Mouse (Mus musculus): ENCODE data around the gene Saa1. TPM values are rescaled to one million over a fixed set of nuclear protein-coding genes. Genes with fewer than 3 reads are reported as not detected.

Saa1 gene
- polyA plus RNA-seq, 1 experiment from 2014 or later, result 0.56 TPM

DNA sequence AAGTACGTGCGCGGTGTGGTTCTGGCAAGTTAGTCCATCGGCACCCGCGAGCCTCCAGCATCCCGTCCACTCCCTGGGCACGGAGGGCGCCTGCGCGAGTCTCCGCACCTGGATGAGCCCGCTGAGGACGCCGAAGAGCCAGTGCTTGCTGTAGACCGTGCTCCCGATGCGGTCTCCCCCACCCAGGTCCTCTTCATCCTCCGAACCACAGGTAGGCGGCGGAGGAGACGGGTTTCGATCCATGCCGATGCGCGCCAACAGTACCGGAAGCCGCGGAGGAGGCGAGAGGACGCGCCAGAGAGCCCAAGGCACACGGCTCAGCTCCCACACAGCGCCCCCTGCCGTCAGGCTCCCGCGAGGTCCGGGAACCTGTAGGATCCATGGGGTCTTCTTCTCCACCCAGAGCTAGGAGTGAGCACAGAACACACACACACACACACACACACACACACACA is 32.4 kb downstream of the Saa1 start, which contains the start of gene Saal1:
TSS of gene Saal1 (minus strand) at position 291 of the 455 bp plus-strand sequence.
- H3K9ac ChIP-seq (ENCODE audit: low read depth, low read length), result peak within 1 kb of the TSS; percentile 79
- no peaks in the 10 kb centered on the region for H3K9me3 ChIP-seq (ENCODE audit: control insufficient read depth, low read length)
- peak within 1 kb of the TSS; percentile 76 for H3K4me3 ChIP-seq (ENCODE audit: low read length)
- H3K4me1 ChIP-seq (ENCODE audit: control insufficient read depth, insufficient read depth, low read depth, low read length), result peaks cover 7% of the 10 kb centered on the region
- 0% methylated on average over 36 of the region's 38 CpGs for WGBS
- H3K27me3 ChIP-seq (replicated peaks; ENCODE audit: control insufficient read depth, insufficient read depth, low read length), result no peaks in the 10 kb centered on the region
- H3K27ac ChIP-seq (ENCODE audit: low read depth, low read length), result peak within 1 kb of the TSS; percentile 76
- peak; percentile 98 for ATAC-seq
- H3K4me2 ChIP-seq (ENCODE audit: low read length), result peak within 1 kb of the TSS; percentile 55
- peaks cover 5% of the 10 kb centered on the region; the same call in 1 of the 2 replicates for H3K36me3 ChIP-seq (ENCODE audit: control insufficient read depth, insufficient read depth, low read length)

GRCm38 (mm10) chr7:46700521-46701025 is 42.2 kb downstream of the Saa1 start:
- Histone ChIP-seq H3K4me2 (ENCODE audit: low read length) (no peak overlapping the region), H3K9me3 (ENCODE audit: control insufficient read depth, low read length) (no peaks in the 10 kb centered on the region), H3K4me3 (ENCODE audit: low read length) (no peak overlapping the region), H3K9ac (ENCODE audit: low read depth, low read length) (no peak overlapping the region), H3K4me1 (ENCODE audit: control insufficient read depth, insufficient read depth, low read depth, low read length) (no peaks in the 10 kb centered on the region), H3K27me3 (replicated peaks; ENCODE audit: control insufficient read depth, insufficient read depth, low read length) (no peaks in the 10 kb centered on the region), H3K27ac (ENCODE audit: low read depth, low read length) (no peak overlapping the region), H3K36me3 (ENCODE audit: control insufficient read depth, insufficient read depth, low read length) (peaks cover 36% of the 10 kb centered on the region)
- WGBS, result 91% methylated on average over 6 of the region's 6 CpGs
- ATAC-seq, result no peak

GRCm38 (mm10) chr7:46696754-46697153 is 46.0 kb downstream of the Saa1 start:
- ATAC-seq, result no peak
- no peak overlapping the region for H3K4me3 ChIP-seq (ENCODE audit: low read length)
- H3K4me1 ChIP-seq (ENCODE audit: control insufficient read depth, insufficient read depth, low read depth, low read length), result no peaks in the 10 kb centered on the region
- H3K27ac ChIP-seq (ENCODE audit: low read depth, low read length), result no peak overlapping the region
- no peaks in the 10 kb centered on the region for H3K9me3 ChIP-seq (ENCODE audit: control insufficient read depth, low read length)
- no peak overlapping the region for H3K9ac ChIP-seq (ENCODE audit: low read depth, low read length)
- 89% methylated on average over 1 of the region's 1 CpGs for WGBS
- no peaks in the 10 kb centered on the region for H3K27me3 ChIP-seq (replicated peaks; ENCODE audit: control insufficient read depth, insufficient read depth, low read length)
- H3K36me3 ChIP-seq (ENCODE audit: control insufficient read depth, insufficient read depth, low read length), result peaks cover 22% of the 10 kb centered on the region
- H3K4me2 ChIP-seq (ENCODE audit: low read length), result no peak overlapping the region

Other genes with a start within 250 kb of the Saa1 start
- gene Sergef, start 103.2 kb downstream of the Saa1 start, polyA plus RNA-seq (2015; fragmentation: Nextera tagmentation; extraction: Ambion mirVana), result 42.2 and 50.6 TPM in 2 replicates
- gene Tph1, start 70.4 kb downstream of the Saa1 start, polyA plus RNA-seq (2015; fragmentation: Nextera tagmentation; extraction: Ambion mirVana), result 0.61 and 1.2 TPM in 2 replicates
- gene Saal1, start 32.3 kb downstream of the Saa1 start, polyA plus RNA-seq (2015; fragmentation: Nextera tagmentation; extraction: Ambion mirVana), result 14.1 and 16.2 TPM in 2 replicates
- gene Saa3, start 27.3 kb downstream of the Saa1 start, polyA plus RNA-seq (2015; fragmentation: Nextera tagmentation; extraction: Ambion mirVana), result 0.19 and 0.20 TPM in 2 replicates
- not detected in 2 replicates for gene Saa4, start 10.4 kb downstream of the Saa1 start, polyA plus RNA-seq (2015; fragmentation: Nextera tagmentation; extraction: Ambion mirVana)
- 0.57 and 0.58 TPM in 2 replicates for gene Saa2, start 8.8 kb upstream of the Saa1 start, polyA plus RNA-seq (2015; fragmentation: Nextera tagmentation; extraction: Ambion mirVana)
- gene Hps5, start 53.1 kb upstream of the Saa1 start, polyA plus RNA-seq (2015; fragmentation: Nextera tagmentation; extraction: Ambion mirVana), result 9.7 and 12.6 TPM in 2 replicates
- gene Gtf2h1, start 53.1 kb upstream of the Saa1 start, polyA plus RNA-seq (2015; fragmentation: Nextera tagmentation; extraction: Ambion mirVana), result 41.0 and 41.2 TPM in 2 replicates
- gene Ldha, start 98.5 kb upstream of the Saa1 start, polyA plus RNA-seq (2015; fragmentation: Nextera tagmentation; extraction: Ambion mirVana), result 894 and 950 TPM in 2 replicates
- 0.25 and 0.55 TPM in 2 replicates for gene Ldhc, start 118.2 kb upstream of the Saa1 start, polyA plus RNA-seq (2015; fragmentation: Nextera tagmentation; extraction: Ambion mirVana)
- 311 and 323 TPM in 2 replicates for gene Tsg101, start 177.0 kb upstream of the Saa1 start, polyA plus RNA-seq (2015; fragmentation: Nextera tagmentation; extraction: Ambion mirVana)
- gene Uevld, start 215.5 kb upstream of the Saa1 start, polyA plus RNA-seq (2015; fragmentation: Nextera tagmentation; extraction: Ambion mirVana), result 4.7 and 5.0 TPM in 2 replicates
- not detected in 2 replicates for gene Gm9999, start 240.6 kb upstream of the Saa1 start, polyA plus RNA-seq (2015; fragmentation: Nextera tagmentation; extraction: Ambion mirVana)

All from hindbrain, embryonic 16.5 days (tissue).